Mouse (Mus musculus): ENCODE data around the gene Dusp11. TPM values are rescaled to one million over a fixed set of nuclear protein-coding genes. Genes with fewer than 3 reads are reported as not detected.
"Not testable (repeated sequence)": the region's sequence is repeated elsewhere in the genome, so short reads cannot be mapped to it uniquely, and the experiment has no call there.

Dusp11 gene
- total RNA-seq (2021), result 10 to 100 TPM; 71.2 to 76.1 TPM
- long read RNA-seq, full-length matches to known transcripts, result 6 of 20 reads
- long read RNA-seq, partial matches to known transcripts, result 2 of 20 reads
- long read RNA-seq, other reads (novel, unspliced or antisense), result 12 of 20 reads

- DNase-seq (ENCODE audit: low spot score in 2 of 2), result peak; percentile 89 to 95
Measured at GRCm38 (mm10) chr6:85961101-85962091, at the start of gene Dusp11. Dusp11 (minus strand) TSS chr6:85961667.

- peak; percentile 39 to 79 for DNase-seq (ENCODE audit: low spot score in 2 of 2)
Measured at GRCm38 (mm10) chr6:86009980-86010379, 48.5 kb upstream of the Dusp11 start.

GRCm38 (mm10) chr6:86004271-86005148 lies 43.0 kb upstream of the Dusp11 start:
- peak; percentile 58 to 79 for DNase-seq (ENCODE audit: low spot score in 2 of 2)

GRCm38 (mm10) chr6:86003405-86003925 lies 42.0 kb upstream of the Dusp11 start:
- DNase-seq (ENCODE audit: low spot score in 2 of 2), result no peak

- not testable (repeated sequence) for DNase-seq (ENCODE audit: low spot score in 2 of 2)
Measured at GRCm38 (mm10) chr6:85990774-85991173, 29.3 kb upstream of the Dusp11 start.

GRCm38 (mm10) chr6:85989570-85989969 lies 28.1 kb upstream of the Dusp11 start:
- not testable (repeated sequence) for DNase-seq (ENCODE audit: low spot score in 2 of 2)

- DNase-seq (ENCODE audit: low spot score in 2 of 2), result no peak
Measured at GRCm38 (mm10) chr6:85984351-85984750, 22.9 kb upstream of the Dusp11 start.

GRCm38 (mm10) chr6:85978736-85979135 lies 17.3 kb upstream of the Dusp11 start:
- not testable (repeated sequence) for DNase-seq (ENCODE audit: low spot score in 2 of 2)

- DNase-seq (ENCODE audit: low spot score in 2 of 2), result no peak
Measured at GRCm38 (mm10) chr6:85976242-85976641, 14.8 kb upstream of the Dusp11 start.

GRCm38 (mm10) chr6:85975761-85976160 lies 14.3 kb upstream of the Dusp11 start:
- no peak for DNase-seq (ENCODE audit: low spot score in 2 of 2)

- no peak for DNase-seq (ENCODE audit: low spot score in 2 of 2)
Measured at GRCm38 (mm10) chr6:85974941-85975617, 13.6 kb upstream of the Dusp11 start.

- peak in 1 of 2 experiments; percentile 45 for DNase-seq (ENCODE audit: low spot score in 2 of 2)
Measured at GRCm38 (mm10) chr6:85973336-85973735, 11.9 kb upstream of the Dusp11 start.

GRCm38 (mm10) chr6:85972699-85973098 lies 11.2 kb upstream of the Dusp11 start:
- no peak for DNase-seq (ENCODE audit: low spot score in 2 of 2)

- no peak for DNase-seq (ENCODE audit: low spot score in 2 of 2)
Measured at GRCm38 (mm10) chr6:85969889-85970288, 8.4 kb upstream of the Dusp11 start.

GRCm38 (mm10) chr6:85966686-85967085 lies 5.2 kb upstream of the Dusp11 start:
- DNase-seq (ENCODE audit: low spot score in 2 of 2), result no peak

- DNase-seq (ENCODE audit: low spot score in 2 of 2), result not testable (repeated sequence)
Measured at GRCm38 (mm10) chr6:85966081-85966480, 4.6 kb upstream of the Dusp11 start.

GRCm38 (mm10) chr6:85957581-85957980 lies 3.9 kb downstream of the Dusp11 start:
- no peak for DNase-seq (ENCODE audit: low spot score in 2 of 2)

- DNase-seq (ENCODE audit: low spot score in 2 of 2), result peak in 1 of 2 experiments; percentile 65
Measured at GRCm38 (mm10) chr6:85948549-85948948, 12.9 kb downstream of the Dusp11 start.

- DNase-seq (ENCODE audit: low spot score in 2 of 2), result no peak
Measured at GRCm38 (mm10) chr6:85942469-85942868, 19.0 kb downstream of the Dusp11 start.

- DNase-seq (ENCODE audit: low spot score in 2 of 2), result no peak
Measured at GRCm38 (mm10) chr6:85938701-85939100, 22.8 kb downstream of the Dusp11 start.
